Comparison of ENCODE assay signal across 10 mouse cellular contexts in genomic region chr6:114846153-114846772, GRCm38 (mm10).
DNase-seq lines count a peak whose midpoint lies in the region; ATAC-seq and TF ChIP-seq lines count a peak whose summit lies in the region.
"Had no signal": no experiment of that assay in that cellular context is flagged by ENCODE, and none has a peak within 500 bp of the region (broad histone marks: within the 10 kb centered on the region; RNA-seq: fewer than 3 reads in every experiment).

No protein-coding gene starts in this region.

- DNase-seq in forebrain, embryonic 10.5 days (ENCODE audit: extremely low spot score, low spot score): no peak
- no peak for DNase-seq in forebrain, postnatal 0 days
- DNase-seq in neural tube, embryonic 11.5 days (ENCODE audit: low spot score): peak; percentile 67
- no peak for DNase-seq in neural tube, embryonic 10.5 days (ENCODE audit: extremely low spot score, low spot score)
- peak; percentile 81 for DNase-seq in retina, postnatal 1 day
- no peak for DNase-seq in liver, embryonic 11.5 days (ENCODE audit: low spot score)
- no peak for DNase-seq in cerebellum, postnatal 25 days
- DNase-seq: cerebellum, adult 18-20 months; lung, postnatal 14 days had no signal

- peak overlapping the region; percentile 41 for H3K27ac ChIP-seq in forebrain, embryonic 10.5 days
- H3K27ac ChIP-seq in forebrain, postnatal 0 days (ENCODE audit: low read depth, low read length): no peak overlapping the region
- peak overlapping the region; percentile 49 for H3K27ac ChIP-seq in neural tube, embryonic 11.5 days (ENCODE audit: low read depth, low read length)
- peak overlapping the region; percentile 59 for H3K27ac ChIP-seq in limb, embryonic 12.5 days
- H3K27ac ChIP-seq in liver, embryonic 11.5 days (ENCODE audit: low read depth, low read length): no peak overlapping the region

- H3K36me3 ChIP-seq in forebrain, embryonic 10.5 days (replicated peaks): no peaks in the 10 kb centered on the region
- H3K36me3 ChIP-seq in forebrain, postnatal 0 days (ENCODE audit: insufficient read depth): no peaks in the 10 kb centered on the region
- H3K36me3 ChIP-seq in neural tube, embryonic 11.5 days (ENCODE audit: control insufficient read depth, insufficient read depth, low read length): no peaks in the 10 kb centered on the region
- H3K36me3 ChIP-seq in limb, embryonic 12.5 days: no peaks in the 10 kb centered on the region
- H3K36me3 ChIP-seq in liver, embryonic 11.5 days (ENCODE audit: control insufficient read depth, insufficient read depth, low read length): no peaks in the 10 kb centered on the region

- H3K27me3 ChIP-seq in forebrain, embryonic 10.5 days (ENCODE audit: poor library complexity, severe bottlenecking): 0 out of 2 replicates have a peak, but pooled peaks cover 2% of the 10 kb centered on the region
- no peaks in the 10 kb centered on the region for H3K27me3 ChIP-seq in forebrain, postnatal 0 days (ENCODE audit: insufficient read depth, low read length)
- H3K27me3 ChIP-seq in neural tube, embryonic 11.5 days (ENCODE audit: control insufficient read depth, insufficient read depth, low read length): no peaks in the 10 kb centered on the region
- no peaks in the 10 kb centered on the region for H3K27me3 ChIP-seq in limb, embryonic 12.5 days
- H3K27me3 ChIP-seq in liver, embryonic 11.5 days (replicated peaks; ENCODE audit: control insufficient read depth, insufficient read depth, low read length): no peaks in the 10 kb centered on the region

- ATAC-seq in forebrain, postnatal 0 days: no peak
- peak; percentile 71; the same call in 1 of the 2 replicates for ATAC-seq in neural tube, embryonic 11.5 days (ENCODE audit: insufficient read depth, low FRiP score, low TSS enrichment)
- ATAC-seq in limb, embryonic 12.5 days (ENCODE audit: insufficient number of reproducible peaks, insufficient read depth, low FRiP score, low TSS enrichment, low read depth): no peak; the same call in 1 of the 2 replicates
- no peak for ATAC-seq in liver, embryonic 11.5 days (replicated peaks; ENCODE audit: low FRiP score)

- H3K4me2 ChIP-seq in forebrain, postnatal 0 days (ENCODE audit: low read depth): no peak overlapping the region
- H3K4me2 ChIP-seq in neural tube, embryonic 11.5 days (ENCODE audit: low read depth): no peak overlapping the region
- H3K4me2 ChIP-seq in limb, embryonic 12.5 days: no peak overlapping the region
- no peak overlapping the region for H3K4me2 ChIP-seq in liver, embryonic 11.5 days

- TF ChIP-seq CTCF in forebrain, postnatal 0 days (IDR thresholded peaks at IDR 0.05; ENCODE audit: low read depth): no peak

- no peak overlapping the region for H3K4me3 ChIP-seq in forebrain, embryonic 10.5 days
- H3K4me3 ChIP-seq in forebrain, postnatal 0 days (ENCODE audit: low read depth, low read length): no peak overlapping the region
- no peak overlapping the region for H3K4me3 ChIP-seq in neural tube, embryonic 11.5 days (ENCODE audit: low read depth, low read length)
- H3K4me3 ChIP-seq in limb, embryonic 12.5 days (replicated peaks): no peak overlapping the region
- H3K4me3 ChIP-seq in liver, embryonic 11.5 days (ENCODE audit: low read depth, low read length): no peak overlapping the region

- peaks cover 4% of the 10 kb centered on the region; the same call in 1 of the 2 replicates for H3K9me3 ChIP-seq in forebrain, embryonic 10.5 days
- H3K9me3 ChIP-seq in forebrain, postnatal 0 days (ENCODE audit: low read length): no peaks in the 10 kb centered on the region
- no peaks in the 10 kb centered on the region for H3K9me3 ChIP-seq in neural tube, embryonic 11.5 days (ENCODE audit: control insufficient read depth, low read length)
- no peaks in the 10 kb centered on the region for H3K9me3 ChIP-seq in limb, embryonic 12.5 days
- peaks cover 2% of the 10 kb centered on the region; the same call in 1 of the 2 replicates for H3K9me3 ChIP-seq in liver, embryonic 11.5 days (ENCODE audit: control insufficient read depth, low read length)

- no peak overlapping the region for H3K9ac ChIP-seq in forebrain, postnatal 0 days
- peak overlapping the region; percentile 33; the same call in 1 of the 2 replicates for H3K9ac ChIP-seq in neural tube, embryonic 11.5 days (ENCODE audit: low read length)
- H3K9ac ChIP-seq in limb, embryonic 12.5 days (replicated peaks): no peak overlapping the region; the same call in 1 of the 2 replicates
- H3K9ac ChIP-seq in liver, embryonic 11.5 days (ENCODE audit: low read depth, low read length): no peak overlapping the region

- H3K4me1 ChIP-seq in forebrain, embryonic 10.5 days: peaks cover 50% of the 10 kb centered on the region
- H3K4me1 ChIP-seq in forebrain, postnatal 0 days (ENCODE audit: insufficient read depth): no peaks in the 10 kb centered on the region
- H3K4me1 ChIP-seq in neural tube, embryonic 11.5 days (ENCODE audit: control insufficient read depth, insufficient read depth, low read length): peaks cover 33% of the 10 kb centered on the region
- peaks cover 50% of the 10 kb centered on the region for H3K4me1 ChIP-seq in limb, embryonic 12.5 days (replicated peaks)
- peaks cover 10% of the 10 kb centered on the region; the same call in 1 of the 2 replicates for H3K4me1 ChIP-seq in liver, embryonic 11.5 days (replicated peaks; ENCODE audit: control insufficient read depth, insufficient read depth, low read length)

- WGBS in forebrain, embryonic 10.5 days: 34% methylated on average over 4 of the region's 4 CpGs
- WGBS in forebrain, postnatal 0 days: 29% methylated on average over 4 of the region's 4 CpGs
- WGBS in neural tube, embryonic 11.5 days: 18% methylated on average over 4 of the region's 4 CpGs
- WGBS in limb, embryonic 12.5 days: 24% methylated on average over 4 of the region's 4 CpGs
- WGBS in liver, embryonic 11.5 days: 56% methylated on average over 4 of the region's 4 CpGs

Comparison
In these comparisons a context has a peak if more than half of its experiments do, and no peak if none do; other contexts are left out.
1. DNase-seq: peak in neural tube, embryonic 11.5 days (single experiment) and retina, postnatal 1 day (single experiment); none in forebrain, embryonic 10.5 days (single experiment), forebrain, postnatal 0 days (single experiment), neural tube, embryonic 10.5 days (single experiment), liver, embryonic 11.5 days (single experiment) and cerebellum, postnatal 25 days (0 of 2).
2. H3K27ac ChIP-seq: peak in forebrain, embryonic 10.5 days (single experiment), neural tube, embryonic 11.5 days (single experiment) and limb, embryonic 12.5 days (single experiment); none in forebrain, postnatal 0 days (single experiment) and liver, embryonic 11.5 days (single experiment).